Mouse (Mus musculus): ENCODE results near the gene Mab21l1. TPM values are rescaled to one million over a fixed set of nuclear protein-coding genes. Genes with fewer than 3 reads are reported as not detected.

Gene Mab21l1
- polyA plus RNA-seq, 1 experiment from 2014 or later: 13.0 TPM

- no peak for ATAC-seq
These were observed 47.9 kb downstream of the Mab21l1 start for GRCm38 (mm10) chr3:55830226-55830625.

More at GRCm38 (mm10) chr3:55830226-55830625, 47.9 kb downstream of the Mab21l1 start:
- Histone ChIP-seq H3K9me3 (no peaks in the 10 kb centered on the region), H3K4me3 (replicated peaks) (no peak overlapping the region), H3K36me3 (no peaks in the 10 kb centered on the region), H3K27me3 (replicated peaks) (no peaks in the 10 kb centered on the region), H3K4me1 (replicated peaks) (no peaks in the 10 kb centered on the region), H3K27ac (no peak overlapping the region), H3K9ac (no peak overlapping the region), H3K4me2 (replicated peaks) (no peak overlapping the region)
- 56% methylated on average over 5 of the region's 5 CpGs for WGBS

Measured in intestine, embryonic 15.5 days (tissue).